ENCODE assay signal across 10 mouse cellular contexts in genomic region chr1:153739437-153740015, GRCm38 (mm10). TPM values are rescaled to one million over a fixed set of nuclear protein-coding genes. Genes with fewer than 3 reads are reported as not detected.
DNase-seq lines count a peak whose midpoint lies in the region; ATAC-seq lines count a peak whose summit lies in the region.
"Had no signal": no experiment of that assay in that cellular context is flagged by ENCODE, and none has a peak within 500 bp of the region (broad histone marks: within the 10 kb centered on the region; RNA-seq: fewer than 3 reads in every experiment).

No protein-coding gene starts in this region.

- H3K27me3 ChIP-seq in kidney, embryonic 14.5 days (ENCODE audit: control insufficient read depth, insufficient read depth, low read length), result peaks cover 21% of the 10 kb centered on the region
- peaks cover 71% of the 10 kb centered on the region for H3K27me3 ChIP-seq in embryonic facial prominence, embryonic 10.5 days (replicated peaks; ENCODE audit: low read depth, poor library complexity, severe bottlenecking)
- peaks cover 54% of the 10 kb centered on the region for H3K27me3 ChIP-seq in intestine, embryonic 14.5 days (replicated peaks; ENCODE audit: control insufficient read depth, insufficient read depth, low read length)
- H3K27me3 ChIP-seq in neural tube, embryonic 12.5 days (replicated peaks), result 0 out of 2 replicates have a peak, but pooled peaks cover 3% of the 10 kb centered on the region

- H3K9ac ChIP-seq in kidney, embryonic 14.5 days (ENCODE audit: low read depth, low read length), result no peak overlapping the region
- no peak overlapping the region for H3K9ac ChIP-seq in intestine, embryonic 14.5 days (ENCODE audit: low read length)
- no peak overlapping the region for H3K9ac ChIP-seq in neural tube, embryonic 12.5 days

- H3K27ac ChIP-seq in kidney, embryonic 14.5 days (ENCODE audit: low read depth, low read length), result no peak overlapping the region
- H3K27ac ChIP-seq in embryonic facial prominence, embryonic 10.5 days (replicated peaks), result 0 out of 2 replicates have a peak overlapping the region, but pooled peaks have one; percentile 26
- no peak overlapping the region for H3K27ac ChIP-seq in intestine, embryonic 14.5 days (ENCODE audit: low read depth)
- H3K27ac ChIP-seq in neural tube, embryonic 12.5 days, result no peak overlapping the region

- H3K4me3 ChIP-seq in kidney, embryonic 14.5 days (ENCODE audit: low read length), result peak overlapping the region; percentile 30
- peak overlapping the region; percentile 63 for H3K4me3 ChIP-seq in embryonic facial prominence, embryonic 10.5 days
- peak overlapping the region; percentile 40 for H3K4me3 ChIP-seq in intestine, embryonic 14.5 days (ENCODE audit: low read depth, low read length)
- H3K4me3 ChIP-seq in neural tube, embryonic 12.5 days, result peak overlapping the region; percentile 44
- H3K4me3 ChIP-seq: erythroblast, embryonic 14.5 days had no signal

- no peak for DNase-seq in kidney, adult 11 months
- no peak for DNase-seq in embryonic facial prominence, embryonic 10.5 days (ENCODE audit: low spot score)
- DNase-seq in intestine, embryonic 14.5 days (ENCODE audit: low spot score), result no peak
- no peak for DNase-seq in cerebellum, adult 11 months
- no peak for DNase-seq in gastrocnemius, postnatal 10 days
- no peak for DNase-seq in right cerebral cortex, postnatal 14 days

- no peaks in the 10 kb centered on the region for H3K9me3 ChIP-seq in kidney, embryonic 14.5 days (ENCODE audit: control insufficient read depth, low read length)
- no peaks in the 10 kb centered on the region for H3K9me3 ChIP-seq in embryonic facial prominence, embryonic 10.5 days
- H3K9me3 ChIP-seq in intestine, embryonic 14.5 days (ENCODE audit: control insufficient read depth, low read length), result no peaks in the 10 kb centered on the region
- no peaks in the 10 kb centered on the region for H3K9me3 ChIP-seq in neural tube, embryonic 12.5 days

- H3K36me3 ChIP-seq in kidney, embryonic 14.5 days (ENCODE audit: control insufficient read depth, insufficient read depth, low read length), result no peaks in the 10 kb centered on the region
- peaks cover 11% of the 10 kb centered on the region for H3K36me3 ChIP-seq in embryonic facial prominence, embryonic 10.5 days (replicated peaks)
- H3K36me3 ChIP-seq in intestine, embryonic 14.5 days (ENCODE audit: control insufficient read depth, insufficient read depth, low read length), result no peaks in the 10 kb centered on the region
- H3K36me3 ChIP-seq in neural tube, embryonic 12.5 days, result peaks cover 13% of the 10 kb centered on the region; the same call in 1 of the 2 replicates

- peak overlapping the region; percentile 68 for H3K4me2 ChIP-seq in kidney, embryonic 14.5 days (replicated peaks; ENCODE audit: low read depth, low read length)
- H3K4me2 ChIP-seq in intestine, embryonic 14.5 days (ENCODE audit: low read length), result peak overlapping the region; percentile 68
- peak overlapping the region; percentile 71 for H3K4me2 ChIP-seq in neural tube, embryonic 12.5 days (replicated peaks)

- peaks cover 4% of the 10 kb centered on the region; the same call in 1 of the 2 replicates for H3K4me1 ChIP-seq in kidney, embryonic 14.5 days (ENCODE audit: control insufficient read depth, insufficient read depth, low read length)
- H3K4me1 ChIP-seq in embryonic facial prominence, embryonic 10.5 days, result peaks cover 44% of the 10 kb centered on the region
- peaks cover 5% of the 10 kb centered on the region; the same call in 1 of the 2 replicates for H3K4me1 ChIP-seq in intestine, embryonic 14.5 days (replicated peaks; ENCODE audit: control insufficient read depth, insufficient read depth, low read length)
- peaks cover 45% of the 10 kb centered on the region for H3K4me1 ChIP-seq in neural tube, embryonic 12.5 days

- WGBS in kidney, embryonic 14.5 days, result 17% methylated on average over 13 of the region's 13 CpGs
- WGBS in embryonic facial prominence, embryonic 10.5 days, result 13% methylated on average over 13 of the region's 13 CpGs
- 17% methylated on average over 13 of the region's 13 CpGs for WGBS in intestine, embryonic 14.5 days
- 16% methylated on average over 13 of the region's 13 CpGs for WGBS in neural tube, embryonic 12.5 days

- ATAC-seq in kidney, embryonic 14.5 days (ENCODE audit: low FRiP score, low TSS enrichment), result no peak
- no peak for ATAC-seq in intestine, embryonic 14.5 days (replicated peaks; ENCODE audit: low FRiP score, low TSS enrichment, low read depth)
- ATAC-seq in neural tube, embryonic 12.5 days (ENCODE audit: low FRiP score, low read depth), result no peak

RNA-seq across cellular contexts. Expression of gene Rgs16, which starts 0.6 kb away (rescaled TPM):
- 1.5 and 2.7 TPM in 2 replicates for polyA plus RNA-seq in kidney, embryonic 14.5 days (2014; fragmentation: Nextera tagmentation; extraction: Ambion mirVana)
- polyA plus RNA-seq in embryonic facial prominence, embryonic 10.5 days (2016; fragmentation: Nextera tagmentation; extraction: Ambion mirVana), result 7.9 and 9.5 TPM in 2 replicates
- 2.4 and 2.7 TPM in 2 replicates for polyA plus RNA-seq in intestine, embryonic 14.5 days (2014; fragmentation: Nextera tagmentation; extraction: Ambion mirVana)
- polyA plus RNA-seq in neural tube, embryonic 12.5 days (2016; fragmentation: Nextera tagmentation; extraction: Ambion mirVana), result 42.6 TPM in 2 replicates
- 10 to 100 TPM in 1 of 2 experiments, 1 to 10 TPM in 1; 7.7 to 10.8 TPM for total RNA-seq in gastrocnemius, postnatal 10 days (2021)
- total RNA-seq: MEL had no signal
- polyA plus RNA-seq: erythroblast, embryonic 14.5 days had no signal

RNA-seq across cellular contexts. Expression of gene Rnasel, which starts 9.7 kb away (rescaled TPM):
- polyA plus RNA-seq in kidney, embryonic 14.5 days (2014; fragmentation: Nextera tagmentation; extraction: Ambion mirVana), result 6.5 and 7.5 TPM in 2 replicates
- 8.0 and 9.5 TPM in 2 replicates for polyA plus RNA-seq in embryonic facial prominence, embryonic 10.5 days (2016; fragmentation: Nextera tagmentation; extraction: Ambion mirVana)
- polyA plus RNA-seq in intestine, embryonic 14.5 days (2014; fragmentation: Nextera tagmentation; extraction: Ambion mirVana), result 15.8 and 18.7 TPM in 2 replicates
- 35.6 and 37.8 TPM in 2 replicates for polyA plus RNA-seq in neural tube, embryonic 12.5 days (2016; fragmentation: Nextera tagmentation; extraction: Ambion mirVana)
- total RNA-seq in gastrocnemius, postnatal 10 days (2021), result 1 to 10 TPM; 5.9 to 9.7 TPM
